Mouse (Mus musculus) CH12.LX (cell line): ENCODE data around the gene Vtcn1.
A peak's percentile ranks its signal among the peaks of the same experiment; 100 is the strongest.

Experiments
- CHD2 ChIP-seq: IDR thresholded peaks from 2 replicates; pipeline ENCODE4 v1.6.1; 2011; ENCODE audit warnings: low read length, improper control_type of control experiment
- CTCF ChIP-seq, 2 experiments: IDR thresholded peaks in 1 of 2; conservative IDR thresholded peaks in 1 of 2; 2 replicates each; pipeline ENCODE4 v1.5.1; 2011 to 2012; ENCODE audit warnings: low read depth in 2 of 2, low read length in 2 of 2, improper control_type of control experiment in 1 of 2, inconsistent platforms in 1 of 2, mild to moderate bottlenecking in 1 of 2, moderate library complexity in 1 of 2
- E2F4 ChIP-seq: IDR thresholded peaks from 2 replicates; pipeline ENCODE4 v1.6.1; 2011; ENCODE audit warnings: low read depth, low read length, improper control_type of control experiment; ENCODE audit not compliant: insufficient replicate concordance
- EP300 ChIP-seq: IDR thresholded peaks from 2 replicates; pipeline ENCODE4 v1.6.1; 2011; ENCODE audit warnings: low read length, improper control_type of control experiment
- JUN ChIP-seq: IDR thresholded peaks from 2 replicates; pipeline ENCODE4 v1.6.1; 2011; ENCODE audit warnings: low read depth, mild to moderate bottlenecking, low read length, improper control_type of control experiment, moderate library complexity; ENCODE audit not compliant: insufficient read depth
- MAX ChIP-seq: IDR thresholded peaks from 2 replicates; pipeline ENCODE4 v1.6.1; 2011; ENCODE audit warnings: low read length, improper control_type of control experiment
- MAZ ChIP-seq: IDR thresholded peaks from 2 replicates; pipeline ENCODE4 v1.6.1; 2012; ENCODE audit warnings: low read depth, mild to moderate bottlenecking, inconsistent platforms, low read length, improper control_type of control experiment, moderate library complexity
- POLR2AphosphoS2 ChIP-seq: IDR thresholded peaks from 2 replicates; pipeline ENCODE4 v1.6.1; 2011; ENCODE audit warnings: low read depth, low read length, improper control_type of control experiment
- RAD21 ChIP-seq: IDR thresholded peaks from 2 replicates; pipeline ENCODE4 v1.6.1; 2011; ENCODE audit warnings: low read depth, mild to moderate bottlenecking, low read length, improper control_type of control experiment, moderate library complexity
- RCOR1 ChIP-seq: conservative IDR thresholded peaks from 2 replicates; pipeline ENCODE4 v1.6.1; 2012; ENCODE audit warnings: low read depth, mild to moderate bottlenecking, inconsistent platforms, low read length, improper control_type of control experiment
- USF2 ChIP-seq: conservative IDR thresholded peaks from 2 replicates; pipeline ENCODE4 v1.6.1; 2011; ENCODE audit warnings: low read depth, low read length, improper control_type of control experiment
- ZMIZ1 ChIP-seq: IDR thresholded peaks from 2 replicates; pipeline ENCODE4 v1.6.1; 2012; ENCODE audit warnings: low read depth, mild to moderate bottlenecking, inconsistent platforms, low read length, improper control_type of control experiment
- ZNF384 ChIP-seq: IDR thresholded peaks from 2 replicates; pipeline ENCODE4 v1.6.1; 2012; ENCODE audit warnings: low read depth, low read length, improper control_type of control experiment, inconsistent platforms

- TF ChIP-seq MAZ (peak; percentile 92), CTCF (conservative IDR thresholded peaks at IDR 0.05 in 1 of 2, IDR thresholded peaks at IDR 0.05 in 1 of 2; ENCODE audit: low read depth in 2 of 2, low read length in 2 of 2) (no peak), EP300 (peak; percentile 93), MAX (peak; percentile 91), ZNF384 (peak; percentile 31; the same call in 1 of the 2 replicates), E2F4 (peak; percentile 96), CHD2 (peak; percentile 96), ZMIZ1 (peak; percentile 71), POLR2AphosphoS2 (no peak), USF2 (no peak), RAD21 (peak; percentile 16), JUN (peak; percentile 83), RCOR1 (peak; percentile 94)
These were observed 23.1 kb downstream of the Vtcn1 start for GRCm38 (mm10) chr3:100848348-100848747.
